Comparison of ENCODE assay signal across 8 mouse cellular contexts in the genomic region with DNA sequence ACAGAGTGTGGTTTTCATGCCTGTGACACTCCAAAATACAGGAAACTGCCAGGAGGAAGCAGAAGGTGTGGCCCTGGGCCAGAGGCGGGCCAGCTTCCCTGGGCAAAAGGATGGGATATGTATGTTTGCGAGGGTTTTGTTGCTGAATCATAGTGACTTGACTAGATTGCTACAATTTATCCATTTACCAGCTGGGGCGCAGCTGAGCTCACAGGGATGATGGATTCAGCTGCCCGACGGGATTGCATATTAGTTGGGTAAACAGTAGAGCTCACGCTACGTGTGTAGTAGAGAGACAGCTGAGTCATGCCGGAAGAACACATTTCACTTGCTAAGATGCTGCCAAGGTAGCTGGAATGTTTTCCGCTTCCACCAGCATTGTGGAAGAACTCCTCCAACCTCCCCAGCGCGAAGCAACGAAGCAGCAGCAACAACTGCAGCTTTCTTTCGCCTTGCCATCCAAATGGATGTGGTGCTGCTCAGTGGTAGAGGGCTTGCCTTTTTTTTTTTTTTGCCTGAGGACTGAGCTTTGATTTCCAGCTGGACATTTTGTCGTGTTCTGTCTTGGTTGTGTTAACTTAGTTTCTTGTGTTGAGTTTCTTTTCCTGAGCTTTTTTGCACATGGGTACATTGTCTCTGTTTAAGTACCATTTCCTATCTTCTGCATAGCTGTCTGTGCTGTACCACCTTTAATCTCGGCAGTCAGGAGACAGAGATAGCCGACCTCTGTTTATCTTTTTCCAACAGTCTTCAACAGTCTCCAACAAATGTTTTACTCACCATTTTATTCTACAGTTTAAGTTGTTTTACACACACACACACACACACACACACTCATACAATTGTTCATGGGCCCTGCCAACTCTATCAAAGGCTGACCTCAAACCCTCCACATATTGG. TPM values are rescaled to one million over a fixed set of nuclear protein-coding genes. Genes with fewer than 3 reads are reported as not detected.
DNase-seq lines count a peak whose midpoint lies in the region; ATAC-seq lines count a peak whose summit lies in the region.

A gene (minus strand): TSS at position 58 of the 900 bp plus-strand sequence.

- H3K4me3 ChIP-seq in forebrain, embryonic 15.5 days = peak within 1 kb of the TSS; percentile 7; the same call in 1 of the 2 replicates
- no peak within 1 kb of the TSS for H3K4me3 ChIP-seq in forebrain, embryonic 10.5 days
- H3K4me3 ChIP-seq in intestine, embryonic 14.5 days (ENCODE audit: low read depth, low read length) = no peak within 1 kb of the TSS
- no peak within 1 kb of the TSS for H3K4me3 ChIP-seq in stomach, embryonic 14.5 days (ENCODE audit: low read depth, low read length)

- H3K4me1 ChIP-seq in forebrain, embryonic 15.5 days = peaks cover 3% of the 10 kb centered on the region; the same call in 1 of the 2 replicates
- 0 out of 2 replicates have a peak, but pooled peaks cover 6% of the 10 kb centered on the region for H3K4me1 ChIP-seq in forebrain, embryonic 10.5 days
- peaks cover 6% of the 10 kb centered on the region; the same call in 1 of the 2 replicates for H3K4me1 ChIP-seq in intestine, embryonic 14.5 days (replicated peaks; ENCODE audit: control insufficient read depth, insufficient read depth, low read length)
- H3K4me1 ChIP-seq in stomach, embryonic 14.5 days (ENCODE audit: control insufficient read depth, insufficient read depth, low read length) = peaks cover 8% of the 10 kb centered on the region; the same call in 1 of the 2 replicates

- peak within 1 kb of the TSS; percentile 18; the same call in 1 of the 2 replicates for H3K4me2 ChIP-seq in forebrain, embryonic 15.5 days (replicated peaks)
- peak within 1 kb of the TSS; percentile 32; the same call in 1 of the 2 replicates for H3K4me2 ChIP-seq in intestine, embryonic 14.5 days (ENCODE audit: low read length)
- peak within 1 kb of the TSS; percentile 25 for H3K4me2 ChIP-seq in stomach, embryonic 14.5 days (replicated peaks; ENCODE audit: low read depth, low read length)

- intact Hi-C loops in gastrocnemius, postnatal 14 days (cut with DNase I; ENCODE audit: low total_unique reads) = no loop called here
- intact Hi-C loops in left cerebral cortex, postnatal 10 days (cut with DNase I) = no loop called here

- H3K36me3 ChIP-seq in forebrain, embryonic 15.5 days = no peaks in the 10 kb centered on the region
- H3K36me3 ChIP-seq in forebrain, embryonic 10.5 days (replicated peaks) = no peaks in the 10 kb centered on the region
- no peaks in the 10 kb centered on the region for H3K36me3 ChIP-seq in intestine, embryonic 14.5 days (ENCODE audit: control insufficient read depth, insufficient read depth, low read length)
- no peaks in the 10 kb centered on the region for H3K36me3 ChIP-seq in stomach, embryonic 14.5 days (ENCODE audit: control insufficient read depth, insufficient read depth, low read length)

- DNase-seq in forebrain, embryonic 10.5 days (ENCODE audit: extremely low spot score, low spot score) = no peak
- peak; percentile 82 to 86 for DNase-seq in cerebellum, postnatal 10 days
- DNase-seq in gastrocnemius, postnatal 14 days = peak; percentile 75
- peak; percentile 81 for DNase-seq in intestine, embryonic 14.5 days (ENCODE audit: low spot score)
- peak; percentile 76 to 87 for DNase-seq in left cerebral cortex, postnatal 10 days (ENCODE audit: extremely low spot score in 1 of 2, low spot score in 2 of 2)

- no peaks in the 10 kb centered on the region for H3K27me3 ChIP-seq in forebrain, embryonic 15.5 days
- H3K27me3 ChIP-seq in forebrain, embryonic 10.5 days (ENCODE audit: poor library complexity, severe bottlenecking) = no peaks in the 10 kb centered on the region
- no peaks in the 10 kb centered on the region for H3K27me3 ChIP-seq in intestine, embryonic 14.5 days (replicated peaks; ENCODE audit: control insufficient read depth, insufficient read depth, low read length)
- H3K27me3 ChIP-seq in stomach, embryonic 14.5 days (ENCODE audit: control insufficient read depth, insufficient read depth, low read length) = no peaks in the 10 kb centered on the region

- 48% methylated on average over 16 of the region's 16 CpGs for WGBS in forebrain, embryonic 15.5 days
- 69% methylated on average over 16 of the region's 16 CpGs for WGBS in forebrain, embryonic 10.5 days
- WGBS in intestine, embryonic 14.5 days = 33% methylated on average over 16 of the region's 16 CpGs
- 31% methylated on average over 16 of the region's 16 CpGs for WGBS in stomach, embryonic 14.5 days

- H3K27ac ChIP-seq in forebrain, embryonic 15.5 days (replicated peaks) = no peak within 1 kb of the TSS
- no peak within 1 kb of the TSS for H3K27ac ChIP-seq in forebrain, embryonic 10.5 days
- peak within 1 kb of the TSS; percentile 78 for H3K27ac ChIP-seq in intestine, embryonic 14.5 days (ENCODE audit: low read depth)
- H3K27ac ChIP-seq in stomach, embryonic 14.5 days (ENCODE audit: low read length) = peak within 1 kb of the TSS; percentile 88

- no peaks in the 10 kb centered on the region for H3K9me3 ChIP-seq in forebrain, embryonic 15.5 days
- no peaks in the 10 kb centered on the region for H3K9me3 ChIP-seq in forebrain, embryonic 10.5 days
- H3K9me3 ChIP-seq in intestine, embryonic 14.5 days (ENCODE audit: control insufficient read depth, low read length) = no peaks in the 10 kb centered on the region
- H3K9me3 ChIP-seq in stomach, embryonic 14.5 days (ENCODE audit: control insufficient read depth, low read depth, low read length) = no peaks in the 10 kb centered on the region

- H3K9ac ChIP-seq in forebrain, embryonic 15.5 days (replicated peaks) = no peak within 1 kb of the TSS
- H3K9ac ChIP-seq in intestine, embryonic 14.5 days (ENCODE audit: low read length) = no peak within 1 kb of the TSS
- no peak within 1 kb of the TSS for H3K9ac ChIP-seq in stomach, embryonic 14.5 days (replicated peaks; ENCODE audit: low read depth, low read length)

- ATAC-seq in forebrain, embryonic 15.5 days (replicated peaks) = no peak
- ATAC-seq in intestine, embryonic 14.5 days (replicated peaks; ENCODE audit: low FRiP score, low TSS enrichment, low read depth) = peak; percentile 49; the same call in 1 of the 2 replicates
- peak; percentile 53 for ATAC-seq in megakaryocyte-erythroid progenitor cell, adult 5-6 weeks (replicated peaks; ENCODE audit: low FRiP score, low TSS enrichment, poor library complexity, severe bottlenecking)
- peak; percentile 77 for ATAC-seq in stomach, embryonic 14.5 days (ENCODE audit: insufficient number of reproducible peaks, insufficient read depth, low FRiP score, low read depth)

RNA-seq across cellular contexts. Expression of the gene that starts here (rescaled TPM):
- polyA plus RNA-seq in forebrain, embryonic 15.5 days (2015; fragmentation: Nextera tagmentation; extraction: Ambion mirVana) = 1.3 and 4.6 TPM in 2 replicates
- polyA plus RNA-seq in forebrain, embryonic 10.5 days (2016; fragmentation: Nextera tagmentation; extraction: Ambion mirVana) = 0.27 and 0.46 TPM in 2 replicates
- 10 to 100 TPM; 72.8 to 85.9 TPM for total RNA-seq in gastrocnemius, postnatal 14 days (2021)
- 7.8 and 8.8 TPM in 2 replicates for polyA plus RNA-seq in intestine, embryonic 14.5 days (2014; fragmentation: Nextera tagmentation; extraction: Ambion mirVana)
- 10 to 100 TPM; 21.7 to 24.2 TPM for total RNA-seq in left cerebral cortex, postnatal 10 days (2021)
- not detected in 2 replicates for total RNA-seq in megakaryocyte-erythroid progenitor cell, adult 5-6 weeks (2014; fragmentation: Nextera tagmentation)
- not detected in 2 replicates for total RNA-seq in megakaryocyte-erythroid progenitor cell, adult 5-6 weeks (2017)
- 10.4 and 18.0 TPM in 2 replicates for polyA plus RNA-seq in stomach, embryonic 14.5 days (2014; fragmentation: Nextera tagmentation; extraction: Ambion mirVana)

Comparison
In these comparisons a context has a peak if more than half of its experiments do, and no peak if none do; other contexts are left out.
1. RNA of the gene that starts here (total RNA-seq): 72.8 to 85.9 TPM in gastrocnemius, postnatal 14 days and 21.7 to 24.2 TPM in left cerebral cortex, postnatal 10 days; not detected in megakaryocyte-erythroid progenitor cell, adult 5-6 weeks; every median in the first group is over 10 times any median in the second.
2. Peak in ATAC-seq in megakaryocyte-erythroid progenitor cell, adult 5-6 weeks; RNA of the gene not detected or under 1 TPM.
3. H3K27ac ChIP-seq: peak in intestine, embryonic 14.5 days (single experiment) and stomach, embryonic 14.5 days (single experiment); none in forebrain, embryonic 15.5 days (single experiment) and forebrain, embryonic 10.5 days (single experiment).
4. Peak in every context shown above with its lines, with median percentiles within 50 percentile points of each other: H3K4me2 ChIP-seq.